Mouse (Mus musculus): ENCODE measurements at regions not wholly inside any gene's neighbourhood (a gene's known extent, or its start where the extent isn't known, plus 50 kb on each side); places are given as distances from the start of the nearest gene placed in this dataset.

- no peak for DNase-seq (ENCODE audit: low spot score)
These were observed 57.9 kb upstream of the Adgrg2 start for GRCm38 (mm10) chrX:160332618-160333017.

GRCm38 (mm10) chrX:160338347-160338985 lies 52.0 kb upstream of the Adgrg2 start:
- peak; percentile 6 for DNase-seq (ENCODE audit: low spot score)

Data from MN1 (cell line).